Mouse (Mus musculus): ENCODE measurements around the gene Pigc.

DNA sequence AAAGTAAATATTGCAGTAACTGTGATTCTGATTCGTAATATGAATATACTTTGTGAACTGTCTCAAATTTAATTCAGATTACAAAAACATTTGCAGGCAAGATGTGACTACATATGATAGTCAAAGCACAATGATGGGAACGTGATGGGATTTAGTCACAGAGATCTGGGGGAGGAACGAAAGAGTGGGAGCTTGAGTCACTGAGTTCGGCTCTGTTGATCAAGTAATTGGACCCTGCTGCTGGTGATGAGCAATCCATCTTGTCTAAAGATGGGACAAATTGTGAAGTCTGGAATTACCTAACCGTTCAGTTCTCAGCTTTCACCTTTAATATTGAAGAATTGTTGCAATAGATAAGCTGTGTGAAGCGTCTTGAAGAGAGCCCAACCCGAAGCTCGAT lies 3.2 kb downstream of the Pigc start:
- TF ChIP-seq CTCF (IDR thresholded peaks at IDR 0.05; ENCODE audit: borderline replicate concordance, insufficient read depth, low read depth, low read length) (no peak), POLR2A (IDR thresholded peaks at IDR 0.05; ENCODE audit: borderline replicate concordance, insufficient read depth, low read length) (no peak)
